Mouse (Mus musculus): ENCODE results near the gene Nos1ap. TPM values are rescaled to one million over a fixed set of nuclear protein-coding genes. Genes with fewer than 3 reads are reported as not detected.

Gene Nos1ap
- total and polyA plus RNA-seq, 2 experiments from 2014 or later: 18.4 to 24.0 TPM

DNA sequence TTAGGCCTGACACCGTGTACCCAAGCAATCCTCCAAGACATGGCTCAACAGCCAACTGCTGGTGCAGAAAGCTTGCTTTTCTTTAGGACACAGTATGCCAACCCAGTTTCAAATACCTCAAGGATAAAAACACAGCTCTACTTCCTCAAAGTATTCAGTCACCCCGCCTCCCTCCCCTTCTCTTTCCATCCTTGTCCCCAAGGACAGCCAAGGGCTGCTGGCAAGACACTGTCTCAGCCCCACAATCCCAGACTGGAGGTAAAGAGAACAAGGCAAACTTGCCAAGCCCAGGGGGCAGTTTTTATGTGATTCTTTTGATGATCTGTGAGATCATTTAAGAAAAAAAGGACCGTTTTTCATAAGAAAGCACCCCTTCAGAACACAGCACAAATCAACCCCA, 108.6 kb downstream of the Nos1ap start:
- no peak overlapping the region for H3K4me2 ChIP-seq (ENCODE audit: low read depth, low read length, poor library complexity, severe bottlenecking)
- no peak overlapping the region for H3K4me3 ChIP-seq (ENCODE audit: low read depth, low read length)
- WGBS: 63% methylated on average over 3 of the region's 3 CpGs
- H3K27ac ChIP-seq (ENCODE audit: low read depth, low read length): no peak overlapping the region; the same call in 1 of the 2 replicates
- H3K4me1 ChIP-seq (ENCODE audit: insufficient read depth, low read length): no peaks in the 10 kb centered on the region
- TF ChIP-seq CTCF (IDR thresholded peaks at IDR 0.05): no peak
- DNase-seq (ENCODE audit: low spot score): no peak
- no peaks in the 10 kb centered on the region for H3K9me3 ChIP-seq (ENCODE audit: low read length)
- no peak for ATAC-seq (ENCODE audit: low FRiP score)
- H3K36me3 ChIP-seq (ENCODE audit: insufficient read depth, low read length): no peaks in the 10 kb centered on the region
- no peaks in the 10 kb centered on the region for H3K27me3 ChIP-seq (ENCODE audit: insufficient read depth, low read length)
- H3K9ac ChIP-seq (replicated peaks; ENCODE audit: low read length, poor library complexity, severe bottlenecking): no peak overlapping the region

DNA sequence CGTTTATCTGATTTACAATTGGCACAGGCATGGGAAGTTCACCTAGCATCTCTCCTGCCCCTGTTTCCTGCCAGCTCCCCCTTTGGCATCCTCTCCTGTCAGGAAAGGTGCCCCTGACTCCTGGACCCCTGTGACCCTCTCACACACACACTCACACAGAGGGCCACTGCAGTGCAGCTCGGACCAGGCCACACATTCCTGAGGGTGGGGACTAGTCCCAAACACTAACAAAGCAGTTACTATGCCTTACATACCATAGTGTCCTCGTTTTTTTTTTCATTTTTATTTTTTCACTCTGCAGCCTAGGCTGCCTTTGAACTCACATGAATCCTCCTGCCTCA, 110.2 kb downstream of the Nos1ap start:
- Histone ChIP-seq H3K27ac (ENCODE audit: low read depth, low read length) (no peak overlapping the region), H3K4me1 (ENCODE audit: insufficient read depth, low read length) (no peaks in the 10 kb centered on the region), H3K36me3 (ENCODE audit: insufficient read depth, low read length) (no peaks in the 10 kb centered on the region), H3K9ac (replicated peaks; ENCODE audit: low read length, poor library complexity, severe bottlenecking) (no peak overlapping the region), H3K9me3 (ENCODE audit: low read length) (no peaks in the 10 kb centered on the region), H3K27me3 (ENCODE audit: insufficient read depth, low read length) (no peaks in the 10 kb centered on the region), H3K4me3 (ENCODE audit: low read depth, low read length) (no peak overlapping the region), H3K4me2 (ENCODE audit: low read depth, low read length, poor library complexity, severe bottlenecking) (no peak overlapping the region)
- ATAC-seq (ENCODE audit: low FRiP score): no peak
- no peak for DNase-seq (ENCODE audit: low spot score)
- 38% methylated on average over 3 of the region's 3 CpGs for WGBS
- no peak for TF ChIP-seq CTCF (IDR thresholded peaks at IDR 0.05)

DNA sequence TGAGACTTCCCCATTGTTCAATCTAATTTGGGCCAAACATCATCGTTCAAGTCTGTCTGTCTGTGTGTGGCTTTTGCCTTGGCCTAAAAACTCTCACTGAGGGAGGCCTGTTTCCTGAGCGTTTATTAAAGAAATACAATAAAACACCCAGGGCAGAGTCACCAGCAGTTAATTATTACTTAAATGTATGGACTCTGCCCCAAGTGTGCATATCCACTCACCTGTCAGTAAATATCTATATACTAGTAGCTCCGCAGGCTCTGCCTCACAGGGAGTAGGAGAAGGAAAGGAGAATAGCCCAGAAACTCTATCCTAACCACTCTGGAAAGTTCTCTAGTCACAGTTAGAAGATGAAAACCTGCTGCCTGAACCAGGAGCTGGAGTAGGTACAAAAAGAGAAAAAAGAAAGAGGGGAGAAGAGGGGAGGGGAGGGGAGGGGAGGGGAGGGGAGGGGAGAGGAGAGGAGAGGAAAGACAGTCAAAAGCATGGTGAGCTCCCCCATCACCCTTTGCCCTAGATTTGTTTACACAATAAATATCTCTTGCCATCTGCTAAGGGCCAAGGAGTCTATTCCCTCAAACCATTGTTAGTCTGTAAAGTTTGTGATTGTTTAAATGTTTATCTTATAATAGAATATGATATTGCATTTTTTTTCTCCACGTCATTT, 110.7 kb downstream of the Nos1ap start:
- Histone ChIP-seq H3K36me3 (ENCODE audit: insufficient read depth, low read length) (no peaks in the 10 kb centered on the region), H3K9me3 (ENCODE audit: low read length) (no peaks in the 10 kb centered on the region), H3K9ac (replicated peaks; ENCODE audit: low read length, poor library complexity, severe bottlenecking) (no peak overlapping the region), H3K4me1 (ENCODE audit: insufficient read depth, low read length) (no peaks in the 10 kb centered on the region), H3K27ac (ENCODE audit: low read depth, low read length) (no peak overlapping the region), H3K4me3 (ENCODE audit: low read depth, low read length) (no peak overlapping the region), H3K4me2 (ENCODE audit: low read depth, low read length, poor library complexity, severe bottlenecking) (no peak overlapping the region), H3K27me3 (ENCODE audit: insufficient read depth, low read length) (no peaks in the 10 kb centered on the region)
- no peak for DNase-seq (ENCODE audit: low spot score)
- TF ChIP-seq CTCF (IDR thresholded peaks at IDR 0.05): no peak
- ATAC-seq (ENCODE audit: low FRiP score): no peak
- 61% methylated on average over 4 of the region's 4 CpGs for WGBS

DNA sequence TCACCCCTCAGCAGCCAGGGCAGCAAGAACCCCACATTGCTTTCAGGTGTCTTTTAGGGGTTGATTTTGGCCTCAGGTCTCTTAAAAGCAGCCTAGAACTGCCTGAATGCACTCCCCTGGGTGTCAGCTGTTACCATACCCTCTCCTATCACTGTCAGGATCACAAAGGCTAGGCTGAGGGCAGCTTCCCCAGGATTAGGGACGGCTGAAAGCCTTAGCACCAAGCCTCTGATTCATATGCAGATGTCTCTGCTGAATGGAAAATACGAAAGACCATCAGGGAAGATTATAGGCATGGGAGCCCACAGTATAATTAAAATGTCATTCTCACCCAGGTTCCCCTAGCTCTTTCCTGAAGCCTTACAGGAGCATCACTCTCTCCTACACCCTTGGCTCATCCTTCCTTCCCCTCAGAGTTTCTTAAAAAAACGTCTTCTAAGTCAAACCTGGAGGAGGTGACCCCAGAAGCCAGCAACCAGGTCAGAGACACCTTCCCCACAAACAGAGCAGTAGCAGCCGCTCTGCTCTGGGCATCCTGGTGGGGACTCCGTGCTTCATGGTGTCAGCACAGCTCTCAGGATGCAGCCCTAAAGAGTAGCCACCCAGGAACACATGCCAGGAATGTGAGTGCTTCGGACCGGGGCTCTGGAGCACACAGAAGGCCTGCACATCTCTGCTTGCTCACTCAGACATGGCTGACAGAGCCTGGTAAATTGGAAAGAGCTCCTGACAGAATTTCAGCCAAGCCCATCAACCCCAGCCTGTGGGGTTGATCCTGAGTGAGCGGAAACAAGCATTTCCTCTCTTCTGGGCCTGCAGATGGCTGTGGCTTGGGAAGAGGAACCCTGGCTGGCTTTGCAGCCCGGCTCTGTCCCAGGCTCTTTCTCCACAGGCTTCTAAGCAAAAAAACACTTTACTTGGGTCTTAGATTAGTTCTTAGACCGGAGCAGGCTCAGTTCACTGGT, 111.7 kb downstream of the Nos1ap start:
- ATAC-seq (ENCODE audit: low FRiP score) (no peak), DNase-seq (ENCODE audit: low spot score) (no peak)
- 22% methylated on average over 10 of the region's 10 CpGs for WGBS
- TF ChIP-seq CTCF (IDR thresholded peaks at IDR 0.05): no peak
- no peak overlapping the region for H3K27ac ChIP-seq (ENCODE audit: low read depth, low read length)
- H3K9ac ChIP-seq (replicated peaks; ENCODE audit: low read length, poor library complexity, severe bottlenecking): no peak overlapping the region
- no peaks in the 10 kb centered on the region for H3K27me3 ChIP-seq (ENCODE audit: insufficient read depth, low read length)
- no peaks in the 10 kb centered on the region for H3K9me3 ChIP-seq (ENCODE audit: low read length)
- H3K4me1 ChIP-seq (ENCODE audit: insufficient read depth, low read length): no peaks in the 10 kb centered on the region
- no peak overlapping the region for H3K4me2 ChIP-seq (ENCODE audit: low read depth, low read length, poor library complexity, severe bottlenecking)
- no peak overlapping the region for H3K4me3 ChIP-seq (ENCODE audit: low read depth, low read length)
- no peaks in the 10 kb centered on the region for H3K36me3 ChIP-seq (ENCODE audit: insufficient read depth, low read length)

DNA sequence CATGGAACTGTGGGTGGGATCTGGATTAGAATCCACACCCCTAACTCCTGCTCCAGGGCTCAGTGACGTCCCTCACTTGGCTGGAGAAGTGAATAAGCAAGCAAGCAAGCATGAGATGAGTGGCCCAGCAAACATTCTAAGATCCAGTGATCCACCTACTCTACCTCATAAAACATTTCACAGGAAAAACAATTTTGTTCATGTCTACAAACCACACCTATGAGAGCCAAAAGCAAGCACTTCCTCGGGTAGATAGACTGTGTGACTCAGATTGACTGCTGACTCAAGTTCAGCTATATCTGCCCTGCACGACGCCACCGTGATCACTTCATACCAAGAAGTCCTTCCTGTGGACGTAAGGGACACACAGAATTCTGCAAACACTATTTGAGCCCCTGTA, 116.2 kb downstream of the Nos1ap start:
- Histone ChIP-seq H3K36me3 (ENCODE audit: insufficient read depth, low read length) (no peaks in the 10 kb centered on the region), H3K9me3 (ENCODE audit: low read length) (no peaks in the 10 kb centered on the region), H3K4me2 (ENCODE audit: low read depth, low read length, poor library complexity, severe bottlenecking) (no peak overlapping the region), H3K27ac (ENCODE audit: low read depth, low read length) (no peak overlapping the region), H3K4me3 (ENCODE audit: low read depth, low read length) (no peak overlapping the region), H3K4me1 (ENCODE audit: insufficient read depth, low read length) (no peaks in the 10 kb centered on the region), H3K9ac (replicated peaks; ENCODE audit: low read length, poor library complexity, severe bottlenecking) (no peak overlapping the region), H3K27me3 (ENCODE audit: insufficient read depth, low read length) (no peaks in the 10 kb centered on the region)
- 84% methylated on average over 6 of the region's 6 CpGs for WGBS
- ATAC-seq (ENCODE audit: low FRiP score) (no peak), DNase-seq (ENCODE audit: low spot score) (no peak)
- TF ChIP-seq CTCF (IDR thresholded peaks at IDR 0.05): no peak

DNA sequence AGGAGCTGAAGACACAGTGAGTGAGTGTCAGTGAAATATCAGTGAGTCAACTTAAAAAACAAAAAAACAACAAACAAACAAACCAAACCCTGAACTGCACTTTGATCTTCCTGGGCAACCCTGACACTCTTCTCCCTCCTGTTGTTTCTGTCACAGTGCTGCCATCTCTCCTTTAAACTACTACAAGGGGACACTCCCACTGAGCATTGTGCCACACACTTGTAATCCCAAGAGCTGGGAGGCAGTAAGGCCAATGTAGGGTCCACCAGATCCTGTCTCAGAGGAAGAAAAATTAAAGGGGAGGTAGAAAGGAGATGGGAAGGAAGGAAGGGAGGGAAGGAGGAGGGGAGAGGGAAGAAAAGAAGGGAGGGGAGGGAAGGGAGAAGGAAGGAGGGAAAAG, 116.8 kb downstream of the Nos1ap start:
- no peak for DNase-seq (ENCODE audit: low spot score)
- H3K27me3 ChIP-seq (ENCODE audit: insufficient read depth, low read length): no peaks in the 10 kb centered on the region
- H3K4me1 ChIP-seq (ENCODE audit: insufficient read depth, low read length): no peaks in the 10 kb centered on the region

More for the DNA sequence above, 116.8 kb downstream of the Nos1ap start:
- Histone ChIP-seq H3K27ac (ENCODE audit: low read depth, low read length) (no peak overlapping the region), H3K36me3 (ENCODE audit: insufficient read depth, low read length) (no peaks in the 10 kb centered on the region), H3K4me2 (ENCODE audit: low read depth, low read length, poor library complexity, severe bottlenecking) (no peak overlapping the region), H3K9me3 (ENCODE audit: low read length) (no peaks in the 10 kb centered on the region), H3K9ac (replicated peaks; ENCODE audit: low read length, poor library complexity, severe bottlenecking) (no peak overlapping the region), H3K4me3 (ENCODE audit: low read depth, low read length) (no peak overlapping the region)
- no peak for TF ChIP-seq CTCF (IDR thresholded peaks at IDR 0.05)
- ATAC-seq (ENCODE audit: low FRiP score): no peak
